ENCODE assay signal across 8 mouse cellular contexts in the genomic region with DNA sequence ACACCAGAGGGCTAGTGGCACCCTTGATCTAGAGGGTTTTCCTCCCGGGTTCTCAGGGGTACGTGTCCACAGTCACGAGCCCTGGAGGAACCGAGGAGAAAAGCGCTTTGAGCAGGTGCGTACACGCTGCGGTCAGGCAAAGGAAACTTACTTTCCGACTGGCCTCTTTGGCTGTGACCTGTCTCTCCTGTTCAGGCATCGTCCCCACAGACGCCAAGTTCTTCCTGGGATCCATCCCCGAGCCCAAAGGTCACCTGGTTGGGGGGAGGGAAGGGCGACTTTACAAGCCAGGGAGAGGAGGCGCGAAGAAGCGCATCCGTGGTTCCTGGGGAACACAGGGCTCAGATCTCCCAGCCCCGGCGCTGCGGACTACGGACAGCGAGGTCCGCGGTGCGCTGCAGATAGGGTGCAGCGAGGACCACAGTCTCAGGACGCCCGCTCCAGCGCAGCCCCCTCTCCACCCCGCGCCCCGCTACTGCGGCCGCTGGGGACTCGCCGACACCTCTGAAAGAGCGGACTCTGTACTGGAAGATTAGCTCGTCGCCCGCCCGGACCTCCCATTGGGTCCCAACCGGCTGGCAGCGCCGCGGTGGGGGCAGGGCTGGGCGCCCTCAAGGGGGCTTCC. TPM values are rescaled to one million over a fixed set of nuclear protein-coding genes. Genes with fewer than 3 reads are reported as not detected.
DNase-seq lines count a peak whose midpoint lies in the region; ATAC-seq and TF ChIP-seq lines count a peak whose summit lies in the region.

A gene (minus strand): TSS at position 485 of the 625 bp plus-strand sequence.

- peak; percentile 6 to 8 for DNase-seq in adrenal gland, postnatal 4 days (ENCODE audit: low spot score in 2 of 2)
- DNase-seq in adrenal gland, postnatal 10 days = no peak
- no peak for DNase-seq in testis, postnatal 10 days (ENCODE audit: low spot score)
- DNase-seq in left cerebral cortex, postnatal 14 days (ENCODE audit: low spot score in 2 of 2) = peak; percentile 9 to 17
- DNase-seq in thymus, postnatal 14 days = no peak

- intact Hi-C loops in left cerebral cortex, postnatal 14 days (cut with DNase I) = loop anchor here (5.0 kb wide), 1 partner anchor 107 kb away; a partner anchor contains a TSS

- ATAC-seq in hematopoietic stem cell, adult 5-6 weeks (replicated peaks in 1 of 2; ENCODE audit: insufficient read depth in 1 of 2, low FRiP score in 2 of 2, low TSS enrichment in 1 of 2, low read depth in 1 of 2, poor library complexity in 2 of 2, severe bottlenecking in 2 of 2) = peak; percentile 40 to 42
- peak; percentile 21; the same call in 1 of the 2 replicates for ATAC-seq in monocyte, adult 5-6 weeks (replicated peaks; ENCODE audit: insufficient number of reproducible peaks, low FRiP score, low TSS enrichment, poor library complexity, severe bottlenecking)

- no peaks in the 10 kb centered on the region for H3K27me3 ChIP-seq in testis, adult 2 months (ENCODE audit: control insufficient read depth, insufficient read depth, low read length)

- H3K4me3 ChIP-seq in testis, adult 2 months (ENCODE audit: control insufficient read depth, low read depth, low read length) = peak within 1 kb of the TSS; percentile 97

- TF ChIP-seq CTCF in testis, adult 2 months (IDR thresholded peaks at IDR 0.05; ENCODE audit: control insufficient read depth, insufficient read depth, insufficient replicate concordance, low read depth, low read length) = no peak

- no peak for TF ChIP-seq POLR2A in testis, adult 2 months (IDR thresholded peaks at IDR 0.05; ENCODE audit: control insufficient read depth, low read depth, low read length)

- H3K36me3 ChIP-seq in testis, adult 2 months (ENCODE audit: control insufficient read depth, insufficient read depth, low read length) = peaks cover 2% of the 10 kb centered on the region; the same call in 1 of the 2 replicates

- peak within 1 kb of the TSS; percentile 62 for H3K27ac ChIP-seq in testis, adult 2 months (ENCODE audit: control insufficient read depth, insufficient read depth, low read depth, low read length)

- peaks cover 6% of the 10 kb centered on the region for H3K4me1 ChIP-seq in testis, adult 2 months (ENCODE audit: control insufficient read depth, insufficient read depth, low read length)

RNA-seq across cellular contexts. Expression of the gene that starts here (rescaled TPM):
- 1 to 10 TPM; 2.7 to 4.5 TPM for total RNA-seq in adrenal gland, postnatal 4 days (2021)
- 1 to 10 TPM; 2.8 to 3.9 TPM for total RNA-seq in adrenal gland, postnatal 10 days (2021)
- polyA plus RNA-seq in testis, adult 2 months (2012; rRNA removed) = 2.9 and 3.1 TPM in 2 replicates
- 1.4 and 3.9 TPM in 2 replicates for total RNA-seq in hematopoietic stem cell, adult 5-6 weeks (2017)
- 1 to 10 TPM; 2.5 to 2.9 TPM for total RNA-seq in left cerebral cortex, postnatal 14 days (2021)
- not detected in 3 replicates for total RNA-seq in monocyte, adult 5-6 weeks (2017)

Comparison
In these comparisons a context has a peak if more than half of its experiments do, and no peak if none do; other contexts are left out.
1. DNase-seq: peak in adrenal gland, postnatal 4 days (2 of 2) and left cerebral cortex, postnatal 14 days (2 of 2); none in adrenal gland, postnatal 10 days (single experiment), testis, postnatal 10 days (single experiment) and thymus, postnatal 14 days (single experiment).
2. Peak in ATAC-seq in monocyte, adult 5-6 weeks; RNA of the gene not detected or under 1 TPM.